Mouse (Mus musculus) ES-Bruce4 (cell line): Measurements from ENCODE around the gene Phlda3.

Experiments used
- CTCF ChIP-seq: IDR thresholded peaks from one replicate; pipeline ENCODE4 v1.8.1; 2011; ENCODE audit warnings: low read depth, low read length
- EP300 ChIP-seq: IDR thresholded peaks from 2 replicates; pipeline ENCODE4 v1.6.1; 2011; ENCODE audit warnings: low read depth, low read length; ENCODE audit not compliant: insufficient read depth
- POLR2A ChIP-seq: IDR thresholded peaks from one replicate; pipeline ENCODE4 v1.8.1; 2011; ENCODE audit warnings: low read length; ENCODE audit not compliant: insufficient read depth

DNA sequence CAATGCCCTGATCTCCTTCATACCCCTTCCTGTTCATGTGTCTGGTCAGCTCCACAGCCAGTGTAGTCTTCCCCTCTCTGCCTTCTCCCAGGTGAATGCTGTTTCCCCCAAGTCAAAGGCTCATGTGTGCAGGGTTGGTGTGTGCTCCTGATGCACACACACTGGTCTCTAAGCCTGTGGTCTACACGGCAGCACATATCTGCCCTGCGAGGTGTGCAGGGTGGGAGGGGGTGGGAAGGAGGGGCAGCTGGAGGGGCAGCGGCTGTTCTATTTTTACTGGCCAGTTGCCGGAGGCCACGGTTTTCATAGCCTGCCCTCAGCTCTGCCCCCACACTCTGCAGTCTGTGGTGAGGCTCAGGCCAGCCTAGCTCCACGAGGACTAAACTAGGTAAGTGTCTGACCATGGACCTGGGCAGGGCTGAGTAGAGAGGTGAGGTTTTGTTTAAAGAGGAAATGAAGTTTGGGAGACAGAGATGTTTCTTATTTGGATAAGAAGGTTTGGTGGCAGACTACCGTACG is 33.2 kb downstream of the Phlda3 start:
- no peak for TF ChIP-seq CTCF
- no peak for TF ChIP-seq EP300
- TF ChIP-seq POLR2A, result no peak
